Mouse (Mus musculus) embryonic facial prominence, embryonic 15.5 days (tissue): Measurements from ENCODE around the gene Pik3ap1. TPM values are rescaled to one million over a fixed set of nuclear protein-coding genes. Genes with fewer than 3 reads are reported as not detected.
A peak's percentile ranks its signal among the peaks of the same experiment; 100 is the strongest.
"Not testable (repeated sequence)": the region's sequence is repeated elsewhere in the genome, so short reads cannot be mapped to it uniquely, and the experiment has no call there.

Source experiments
- ATAC-seq: fragments of 200-750 bp; cut with Nextera tagmentation; 2 replicates; pipeline ENCODE4 v1.8.0; 2017; ENCODE audit warnings: low read depth, moderate TSS enrichment; ENCODE audit not compliant: insufficient number of reproducible peaks, low FRiP score, low TSS enrichment
- H3K27ac ChIP-seq: fragments of 300-500 bp; sonication (generic); replicated peaks from 2 replicates; pipeline ENCODE4 v1.5.1; 2015; ENCODE audit warnings: mild to moderate bottlenecking, inconsistent platforms
- H3K27me3 ChIP-seq: fragments of 300-500 bp; sonication (generic); 2 replicates; pipeline ENCODE4 v1.6.1; 2015; ENCODE audit warnings: inconsistent platforms
- H3K36me3 ChIP-seq: fragments of 300-500 bp; sonication (generic); 2 replicates; pipeline ENCODE4 v1.6.1; 2015; ENCODE audit warnings: mild to moderate bottlenecking, inconsistent platforms
- H3K4me1 ChIP-seq: fragments of 300-500 bp; sonication (generic); 2 replicates; pipeline ENCODE4 v1.6.1; 2015; ENCODE audit warnings: inconsistent platforms
- H3K4me2 ChIP-seq: fragments of 300-500 bp; sonication (generic); replicated peaks from 2 replicates; pipeline ENCODE4 v1.6.1; 2015; ENCODE audit warnings: mild to moderate bottlenecking, inconsistent platforms
- H3K4me3 ChIP-seq: fragments of 300-500 bp; sonication (generic); replicated peaks from 2 replicates; pipeline ENCODE4 v1.5.1; 2015; ENCODE audit warnings: mild to moderate bottlenecking, inconsistent platforms
- H3K9ac ChIP-seq: fragments of 300-500 bp; sonication (generic); 2 replicates; pipeline ENCODE4 v1.6.1; 2015; ENCODE audit warnings: inconsistent platforms
- H3K9me3 ChIP-seq: fragments of 300-500 bp; sonication (generic); replicated peaks from 2 replicates; pipeline ENCODE4 v1.6.1; 2016; ENCODE audit warnings: inconsistent platforms
- WGBS: fragments of 180-500 bp; shearing (Covaris S2); methylation state at CpG from one replicate; pipeline ENCODE4 v1.1.7; 2015; 5-methylcytosine and 5-hydroxymethylcytosine counted together
- polyA plus RNA-seq: library from polyadenylated mRNA; unstranded; fragments of >200 nt; fragmentation: Nextera tagmentation; extraction: Ambion mirVana; gene quantifications from 2 replicates; pipeline ENCODE4 v1.2.1, GENCODE M21; 2015

The Pik3ap1 gene
- 3.4 and 3.5 TPM in 2 replicates for polyA plus RNA-seq

DNA sequence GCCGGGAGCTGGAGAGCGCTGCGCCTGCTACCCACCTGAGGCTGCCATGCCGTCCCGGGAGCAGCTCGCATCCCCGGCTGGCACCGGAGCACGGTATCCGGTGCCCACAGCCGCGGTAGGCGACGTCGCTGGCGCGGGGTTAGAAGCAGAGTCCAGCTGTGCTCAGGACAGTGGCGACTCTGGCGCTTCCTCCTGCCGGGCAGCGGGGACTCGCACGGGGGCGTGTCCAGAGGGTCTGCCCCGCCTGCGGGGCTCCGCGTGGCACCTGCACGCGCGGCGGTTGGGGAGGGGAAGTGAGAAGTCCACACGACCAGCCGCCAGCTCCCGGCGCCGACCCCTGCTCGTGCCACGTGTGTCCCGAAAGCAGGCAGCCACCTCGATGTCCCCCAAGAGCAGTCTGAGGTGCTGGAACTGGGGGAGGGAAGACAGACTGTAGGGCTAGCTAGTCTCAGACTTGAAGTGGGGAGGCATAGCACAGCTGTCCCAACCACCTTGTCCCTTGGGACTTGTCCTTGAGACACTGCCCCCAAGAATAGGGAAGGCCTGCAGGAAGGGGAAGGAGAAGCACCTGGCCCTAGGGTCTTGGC is at the start of gene Pik3ap1:
Gene Pik3ap1 (minus strand): TSS at position 181 of the 587 bp plus-strand sequence.
- H3K9ac ChIP-seq: no peak within 1 kb of the TSS; the same call in 1 of the 2 replicates
- peak within 1 kb of the TSS; percentile 48 for H3K4me3 ChIP-seq
- no peak within 1 kb of the TSS for H3K27ac ChIP-seq
- ATAC-seq: peak; percentile 57
- H3K4me2 ChIP-seq: peak within 1 kb of the TSS; percentile 97
- H3K27me3 ChIP-seq: peaks cover 14% of the 10 kb centered on the region
- whole genome bisulfite sequencing: under 1% methylated on average over 41 of the region's 41 CpGs
- H3K9me3 ChIP-seq: no peaks in the 10 kb centered on the region
- no peaks in the 10 kb centered on the region for H3K36me3 ChIP-seq
- H3K4me1 ChIP-seq: peaks cover 12% of the 10 kb centered on the region

DNA sequence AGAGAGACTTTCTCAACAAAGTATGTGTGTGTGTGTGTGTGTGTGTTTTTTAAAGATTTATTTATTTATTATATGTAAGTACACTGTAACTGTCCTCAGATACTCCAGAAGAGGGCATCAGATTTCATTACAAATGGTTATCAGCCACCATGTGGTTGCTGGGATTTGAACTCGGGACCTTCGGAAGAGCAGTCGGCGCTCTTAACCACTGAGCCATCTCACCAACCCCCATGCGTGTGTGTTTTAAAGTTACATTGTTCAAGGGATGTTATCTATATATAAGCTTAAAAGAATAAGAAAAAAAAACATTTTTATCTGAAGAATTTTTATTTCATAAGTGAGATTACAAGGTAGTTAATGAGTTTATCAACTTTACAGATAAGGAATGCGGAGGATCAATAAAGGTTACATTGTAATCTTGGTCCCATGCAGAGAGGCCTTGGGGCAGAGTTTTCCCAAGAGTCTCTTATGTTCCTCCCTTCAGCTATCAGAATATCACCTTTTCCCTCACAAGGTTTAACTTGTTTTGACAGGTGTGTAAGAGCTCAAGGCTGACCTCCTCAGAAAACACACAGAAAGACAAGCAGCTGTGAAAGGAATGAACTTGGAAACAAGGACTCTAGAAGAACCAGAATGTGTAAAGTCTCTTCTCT is 46.7 kb upstream of the Pik3ap1 start:
- not testable (repeated sequence) for H3K27ac ChIP-seq, H3K36me3 ChIP-seq, H3K4me1 ChIP-seq, H3K9me3 ChIP-seq, H3K4me3 ChIP-seq, H3K27me3 ChIP-seq, ATAC-seq, H3K9ac ChIP-seq, H3K4me2 ChIP-seq
- no CpG with 5 or more reads among the region's 6 CpGs for WGBS

DNA sequence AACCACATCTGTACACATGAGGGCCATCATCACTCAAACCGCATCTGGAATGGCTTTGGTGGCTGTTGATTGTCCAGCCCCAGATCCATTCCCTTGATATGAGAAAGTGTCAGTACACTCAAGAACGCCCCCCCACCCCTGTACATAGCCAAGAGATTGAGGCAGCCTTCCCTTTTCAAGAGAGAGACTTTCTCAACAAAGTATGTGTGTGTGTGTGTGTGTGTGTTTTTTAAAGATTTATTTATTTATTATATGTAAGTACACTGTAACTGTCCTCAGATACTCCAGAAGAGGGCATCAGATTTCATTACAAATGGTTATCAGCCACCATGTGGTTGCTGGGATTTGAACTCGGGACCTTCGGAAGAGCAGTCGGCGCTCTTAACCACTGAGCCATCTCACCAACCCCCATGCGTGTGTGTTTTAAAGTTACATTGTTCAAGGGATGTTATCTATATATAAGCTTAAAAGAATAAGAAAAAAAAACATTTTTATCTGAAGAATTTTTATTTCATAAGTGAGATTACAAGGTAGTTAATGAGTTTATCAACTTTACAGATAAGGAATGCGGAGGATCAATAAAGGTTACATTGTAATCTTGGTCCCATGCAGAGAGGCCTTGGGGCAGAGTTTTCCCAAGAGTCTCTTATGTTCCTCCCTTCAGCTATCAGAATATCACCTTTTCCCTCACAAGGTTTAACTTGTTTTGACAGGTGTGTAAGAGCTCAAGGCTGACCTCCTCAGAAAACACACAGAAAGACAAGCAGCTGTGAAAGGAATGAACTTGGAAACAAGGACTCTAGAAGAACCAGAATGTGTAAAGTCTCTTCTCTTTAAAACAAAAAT is 41.2 kb upstream of the Pik3ap1 start:
- H3K4me2 ChIP-seq, H3K27me3 ChIP-seq, ATAC-seq, H3K4me1 ChIP-seq, H3K9me3 ChIP-seq, H3K9ac ChIP-seq, H3K4me3 ChIP-seq, H3K36me3 ChIP-seq, H3K27ac ChIP-seq: not testable (repeated sequence)
- no CpG with 5 or more reads among the region's 8 CpGs for WGBS

DNA sequence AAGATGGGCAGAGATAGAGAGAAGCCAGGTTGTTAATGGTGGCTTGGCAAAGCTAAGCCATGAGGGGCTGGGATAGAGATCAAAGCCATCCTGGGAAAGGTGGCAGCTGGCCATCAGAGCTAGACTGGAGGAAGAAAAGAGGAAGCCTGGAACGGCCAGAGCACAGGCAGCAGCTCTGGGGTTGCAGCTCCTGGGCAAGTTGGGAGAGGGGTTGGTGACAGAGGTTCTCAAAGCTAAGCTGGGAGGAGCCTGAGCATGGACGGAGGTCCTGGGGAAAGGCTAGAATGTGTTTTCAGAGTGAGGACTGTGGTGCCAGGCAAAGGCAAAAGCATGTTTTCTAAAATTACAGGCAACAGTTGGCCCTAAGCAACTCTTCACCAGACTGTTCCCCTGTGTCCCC is 36.4 kb upstream of the Pik3ap1 start:
- no peak overlapping the region for H3K9ac ChIP-seq
- no peak overlapping the region for H3K4me2 ChIP-seq
- WGBS: 67% methylated on average over 2 of the region's 2 CpGs
- no peaks in the 10 kb centered on the region for H3K4me1 ChIP-seq
- ATAC-seq: no peak
- no peaks in the 10 kb centered on the region for H3K9me3 ChIP-seq
- H3K27ac ChIP-seq: no peak overlapping the region
- no peaks in the 10 kb centered on the region for H3K27me3 ChIP-seq
- no peak overlapping the region for H3K4me3 ChIP-seq
- H3K36me3 ChIP-seq: no peaks in the 10 kb centered on the region

DNA sequence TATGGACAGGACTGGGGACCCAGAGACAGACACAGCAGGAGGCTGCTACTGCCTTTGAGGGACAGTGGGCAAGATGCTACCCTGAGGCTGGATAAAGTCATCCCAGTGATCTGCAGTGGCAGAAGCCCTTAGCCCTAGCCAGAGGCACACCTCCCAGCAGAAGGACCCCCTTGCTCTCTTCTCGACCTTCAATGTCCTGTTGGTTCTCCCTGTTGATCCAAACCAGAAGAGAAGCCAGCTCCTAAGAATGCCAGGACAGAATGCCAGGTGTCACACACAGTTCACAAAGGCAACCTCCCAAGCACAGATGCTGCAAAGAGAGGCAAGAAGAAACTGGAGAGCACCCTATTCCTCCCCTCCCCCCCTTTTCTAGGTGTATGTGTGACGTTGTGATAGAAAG is 33.9 kb upstream of the Pik3ap1 start:
- no peaks in the 10 kb centered on the region for H3K36me3 ChIP-seq
- H3K9ac ChIP-seq: no peak overlapping the region
- no peaks in the 10 kb centered on the region for H3K4me1 ChIP-seq
- no peak overlapping the region for H3K4me3 ChIP-seq
- no peaks in the 10 kb centered on the region for H3K9me3 ChIP-seq
- H3K4me2 ChIP-seq: no peak overlapping the region
- no peaks in the 10 kb centered on the region for H3K27me3 ChIP-seq
- H3K27ac ChIP-seq: no peak overlapping the region
- 77% methylated on average over 2 of the region's 2 CpGs for WGBS
- no peak for ATAC-seq

DNA sequence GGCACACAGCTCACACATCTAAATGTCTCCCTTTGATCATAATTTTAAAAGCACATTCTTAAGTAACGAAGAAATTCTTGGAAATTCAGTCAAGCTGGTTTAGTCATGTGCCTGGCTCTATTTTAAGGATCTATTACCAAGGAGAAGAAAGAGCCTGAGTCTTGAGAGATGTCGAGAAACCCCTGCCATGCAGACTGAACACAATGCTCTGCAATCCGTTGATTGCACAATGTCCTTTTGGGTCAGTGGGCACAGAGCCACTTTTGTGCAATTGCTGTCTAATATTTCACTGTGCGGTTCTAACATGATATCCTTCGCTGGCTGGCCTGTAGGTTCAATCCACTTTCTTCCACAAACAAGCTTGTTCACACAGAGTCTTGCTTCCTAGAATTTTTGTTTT is 33.1 kb upstream of the Pik3ap1 start:
- no peaks in the 10 kb centered on the region for H3K9me3 ChIP-seq
- WGBS: 57% methylated on average over 5 of the region's 5 CpGs
- H3K27me3 ChIP-seq: no peaks in the 10 kb centered on the region
- no peaks in the 10 kb centered on the region for H3K4me1 ChIP-seq
- no peak for ATAC-seq
- H3K36me3 ChIP-seq: no peaks in the 10 kb centered on the region
- H3K27ac ChIP-seq: no peak overlapping the region
- no peak overlapping the region for H3K9ac ChIP-seq
- no peak overlapping the region for H3K4me2 ChIP-seq
- H3K4me3 ChIP-seq: no peak overlapping the region

DNA sequence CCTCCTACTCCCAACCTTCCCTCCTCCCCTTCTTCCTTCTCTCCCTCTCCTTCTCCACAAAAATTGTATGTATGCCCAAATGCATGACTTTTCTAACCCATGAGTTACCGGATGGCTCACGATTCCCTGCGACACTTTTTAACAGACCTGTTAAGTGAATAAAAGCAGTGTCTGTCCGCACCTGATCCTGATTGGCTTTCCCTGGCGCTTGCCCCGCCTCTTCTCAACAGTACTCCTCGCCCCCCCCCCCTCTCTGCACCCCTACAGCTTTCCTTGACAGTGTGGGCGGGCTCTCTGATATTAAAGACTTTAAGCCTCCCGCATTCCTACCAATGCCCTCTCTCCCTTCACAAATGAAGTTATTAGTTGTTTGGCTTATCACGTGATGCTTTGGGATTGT is 31.3 kb upstream of the Pik3ap1 start:
- Histone ChIP-seq H3K9ac (no peak overlapping the region), H3K9me3 (no peaks in the 10 kb centered on the region), H3K36me3 (no peaks in the 10 kb centered on the region), H3K4me3 (no peak overlapping the region), H3K4me2 (no peak overlapping the region), H3K27ac (no peak overlapping the region), H3K4me1 (no peaks in the 10 kb centered on the region), H3K27me3 (no peaks in the 10 kb centered on the region)
- WGBS: 38% methylated on average over 10 of the region's 10 CpGs
- no peak for ATAC-seq

DNA sequence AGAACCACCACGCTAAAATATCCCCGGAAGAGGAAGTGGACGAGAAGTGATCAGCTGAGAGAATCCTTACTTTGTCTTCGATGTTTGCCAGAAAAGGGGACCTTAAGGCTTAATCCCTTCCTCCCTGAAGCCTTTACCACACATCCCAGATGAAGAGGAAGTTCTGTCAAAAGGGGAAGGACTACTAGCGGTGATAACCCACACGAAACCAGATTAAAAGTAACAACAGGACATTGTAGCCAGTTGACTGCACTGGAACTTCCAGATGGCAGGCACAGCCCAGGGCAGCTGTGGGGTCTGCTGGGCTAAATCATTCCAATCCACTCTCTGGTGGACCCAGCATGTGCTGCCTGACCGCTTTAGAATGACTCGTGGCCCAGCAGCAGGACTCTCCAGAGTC is 17.7 kb upstream of the Pik3ap1 start:
- no peak overlapping the region for H3K4me3 ChIP-seq
- no peak for ATAC-seq
- no peaks in the 10 kb centered on the region for H3K27me3 ChIP-seq
- no peak overlapping the region for H3K9ac ChIP-seq
- no peak overlapping the region for H3K27ac ChIP-seq
- 75% methylated on average over 8 of the region's 8 CpGs for WGBS
- H3K9me3 ChIP-seq: no peaks in the 10 kb centered on the region
- no peaks in the 10 kb centered on the region for H3K4me1 ChIP-seq
- no peak overlapping the region for H3K4me2 ChIP-seq
- no peaks in the 10 kb centered on the region for H3K36me3 ChIP-seq

DNA sequence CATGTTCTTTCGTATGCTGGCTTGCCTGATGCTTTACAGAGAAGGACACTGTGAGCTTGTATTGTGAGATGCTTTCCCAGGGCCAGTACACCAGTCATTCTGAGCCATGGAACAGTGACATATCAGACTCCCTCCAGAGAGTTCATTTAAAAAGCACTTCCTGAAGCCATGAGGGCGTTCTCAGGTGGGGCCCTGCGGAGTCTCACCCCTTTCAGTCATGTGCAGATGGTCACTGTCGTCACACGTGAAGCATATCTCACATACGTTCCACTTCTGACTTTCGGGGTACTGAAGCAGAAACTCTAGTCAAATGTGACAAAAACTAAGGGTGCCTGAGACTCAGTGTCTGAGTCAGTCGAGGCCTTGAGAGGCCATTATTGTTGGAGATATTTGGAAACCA is 6.0 kb upstream of the Pik3ap1 start:
- H3K27me3 ChIP-seq: no peaks in the 10 kb centered on the region
- no peak overlapping the region for H3K9ac ChIP-seq
- H3K4me1 ChIP-seq: no peaks in the 10 kb centered on the region
- no peak overlapping the region for H3K4me3 ChIP-seq
- no peak overlapping the region for H3K27ac ChIP-seq
- 86% methylated on average over 8 of the region's 8 CpGs for WGBS
- no peak for ATAC-seq
- H3K36me3 ChIP-seq: no peaks in the 10 kb centered on the region
- no peak overlapping the region for H3K4me2 ChIP-seq
- H3K9me3 ChIP-seq: no peaks in the 10 kb centered on the region

DNA sequence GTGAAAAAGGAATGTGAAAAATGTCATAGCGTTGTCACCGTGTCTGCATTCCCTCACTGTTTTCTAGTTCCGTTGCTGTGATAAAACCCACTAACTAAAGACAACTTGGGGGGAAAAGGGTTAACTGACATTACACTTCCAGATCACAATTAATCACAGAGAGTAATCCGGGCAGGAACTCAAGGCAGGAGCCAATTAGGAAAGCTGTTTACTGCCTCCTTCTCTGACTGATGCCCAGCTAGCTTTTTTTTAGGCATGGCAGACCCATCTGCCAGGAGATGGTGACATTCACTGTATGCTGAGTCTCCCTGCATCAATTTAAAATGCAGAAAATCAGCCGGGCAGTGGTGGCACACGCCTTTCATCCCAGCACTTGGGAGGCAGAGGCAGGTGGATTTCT is 4.4 kb upstream of the Pik3ap1 start:
- ATAC-seq: no peak
- 43% methylated on average over 6 of the region's 6 CpGs for WGBS
- peaks cover 10% of the 10 kb centered on the region for H3K27me3 ChIP-seq

DNA sequence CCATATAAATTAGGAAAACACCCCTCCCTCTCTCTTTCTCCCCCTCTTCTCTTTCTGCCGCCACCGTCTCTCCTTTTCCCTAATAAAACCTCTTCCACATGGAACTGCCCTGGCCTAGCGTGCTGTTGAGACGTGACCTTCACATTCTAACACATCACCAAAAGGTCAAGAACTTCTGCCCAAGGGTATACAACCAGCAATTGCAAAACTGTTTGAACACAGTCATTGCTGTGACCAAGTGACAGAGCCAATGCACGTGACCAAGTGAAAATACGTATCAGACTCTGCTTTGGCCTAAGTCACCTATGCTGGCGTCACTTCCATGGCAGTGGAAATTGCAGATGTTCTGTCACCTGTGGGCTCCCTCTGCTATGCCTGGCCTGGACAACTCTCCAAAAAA is 3.3 kb upstream of the Pik3ap1 start:
- Histone ChIP-seq H3K27ac (no peak overlapping the region), H3K36me3 (no peaks in the 10 kb centered on the region), H3K27me3 (peaks cover 12% of the 10 kb centered on the region), H3K4me3 (no peak overlapping the region), H3K9ac (no peak overlapping the region), H3K9me3 (no peaks in the 10 kb centered on the region), H3K4me2 (no peak overlapping the region), H3K4me1 (peaks cover 12% of the 10 kb centered on the region)
- no peak for ATAC-seq
- 82% methylated on average over 7 of the region's 7 CpGs for WGBS

More for the DNA sequence above, 4.4 kb upstream of the Pik3ap1 start:
- no peak overlapping the region for H3K4me3 ChIP-seq
- no peaks in the 10 kb centered on the region for H3K9me3 ChIP-seq
- no peak overlapping the region for H3K9ac ChIP-seq
- no peaks in the 10 kb centered on the region for H3K36me3 ChIP-seq
- peaks cover 10% of the 10 kb centered on the region for H3K4me1 ChIP-seq
- H3K27ac ChIP-seq: no peak overlapping the region
- no peak overlapping the region for H3K4me2 ChIP-seq
